Mouse (Mus musculus) kidney, embryonic 14.5 days (tissue): Measurements from ENCODE around the gene Lpgat1. TPM values are rescaled to one million over a fixed set of nuclear protein-coding genes. Genes with fewer than 3 reads are reported as not detected.
A peak's percentile ranks its signal among the peaks of the same experiment; 100 is the strongest.

Experiments
- ATAC-seq: fragments of 200-750 bp; cut with Nextera tagmentation; 2 replicates; pipeline ENCODE4 v1.8.0; 2017; ENCODE audit warnings: moderate number of reproducible peaks, mild to moderate bottlenecking, moderate TSS enrichment, moderate library complexity; ENCODE audit not compliant: low FRiP score, low TSS enrichment
- H3K27ac ChIP-seq: fragments of 300-500 bp; sonication (generic); 2 replicates; pipeline ENCODE4 v1.5.1; 2014; ENCODE audit warnings: low read depth, mild to moderate bottlenecking, low read length, moderate library complexity, mixed read lengths
- H3K27me3 ChIP-seq: fragments of 300-500 bp; sonication (generic); 2 replicates; pipeline ENCODE4 v1.6.1; 2014; ENCODE audit warnings: mild to moderate bottlenecking, low read length; ENCODE audit not compliant: control insufficient read depth, insufficient read depth
- H3K36me3 ChIP-seq: fragments of 300-500 bp; sonication (generic); 2 replicates; pipeline ENCODE4 v1.6.1; 2014; ENCODE audit warnings: low read length, mixed read lengths; ENCODE audit not compliant: control insufficient read depth, insufficient read depth
- H3K4me1 ChIP-seq: fragments of 300-500 bp; sonication (generic); 2 replicates; pipeline ENCODE4 v1.6.1; 2014; ENCODE audit warnings: low read length, mixed read lengths; ENCODE audit not compliant: control insufficient read depth, insufficient read depth
- H3K4me2 ChIP-seq: fragments of 300-500 bp; sonication (generic); replicated peaks from 2 replicates; pipeline ENCODE4 v1.6.1; 2014; ENCODE audit warnings: low read depth, mild to moderate bottlenecking, low read length
- H3K4me3 ChIP-seq: fragments of 300-500 bp; sonication (generic); 2 replicates; pipeline ENCODE4 v1.5.1; 2014; ENCODE audit warnings: mild to moderate bottlenecking, low read length
- H3K9ac ChIP-seq: fragments of 300-500 bp; sonication (generic); 2 replicates; pipeline ENCODE4 v1.6.1; 2014; ENCODE audit warnings: low read depth, mild to moderate bottlenecking, low read length, moderate library complexity
- H3K9me3 ChIP-seq: fragments of 300-500 bp; sonication (generic); 2 replicates; pipeline ENCODE4 v1.6.1; 2016; ENCODE audit warnings: low read length; ENCODE audit not compliant: control insufficient read depth
- WGBS: fragments of 180-500 bp; shearing (Covaris S2); extraction: QIAGEN DNeasy Blood & Tissue Kit; methylation state at CpG from one replicate; pipeline ENCODE4 v1.1.7; 2014; 5-methylcytosine and 5-hydroxymethylcytosine counted together
- polyA plus RNA-seq: library from polyadenylated mRNA; unstranded; fragments of >200 nt; fragmentation: Nextera tagmentation; extraction: Ambion mirVana; gene quantifications from 2 replicates; pipeline ENCODE4 v1.2.1, GENCODE M21; 2014

The Lpgat1 gene
- 23.8 and 30.4 TPM in 2 replicates for polyA plus RNA-seq

- no peaks in the 10 kb centered on the region for H3K9me3 ChIP-seq
- WGBS: under 1% methylated on average over 48 of the region's 113 CpGs
- peak within 1 kb of the TSS; percentile 89 for H3K27ac ChIP-seq
- peak; percentile 91 for ATAC-seq
- peak within 1 kb of the TSS; percentile 89 for H3K4me3 ChIP-seq
- no peaks in the 10 kb centered on the region; the same call in 1 of the 2 replicates for H3K36me3 ChIP-seq
- peak within 1 kb of the TSS; percentile 95 for H3K9ac ChIP-seq
- peak within 1 kb of the TSS; percentile 83 for H3K4me2 ChIP-seq
- no peaks in the 10 kb centered on the region for H3K27me3 ChIP-seq
- H3K4me1 ChIP-seq: peaks cover 5% of the 10 kb centered on the region; the same call in 1 of the 2 replicates
These were observed at the start of gene Lpgat1 for GRCm38 (mm10) chr1:191717601-191718498. Lpgat1 (plus strand) TSS chr1:191717834.

- Histone ChIP-seq H3K9ac (no peak overlapping the region), H3K36me3 (no peaks in the 10 kb centered on the region), H3K9me3 (no peaks in the 10 kb centered on the region), H3K4me1 (peaks cover 12% of the 10 kb centered on the region), H3K4me2 (0 out of 2 replicates have a peak overlapping the region, but pooled peaks have one; percentile 5), H3K4me3 (no peak overlapping the region), H3K27me3 (no peaks in the 10 kb centered on the region), H3K27ac (no peak overlapping the region)
- peak; percentile 57 for ATAC-seq
- WGBS: 54% methylated on average over 9 of the region's 9 CpGs
These were observed 49.6 kb upstream of the Lpgat1 start for GRCm38 (mm10) chr1:191668030-191668429.

GRCm38 (mm10) chr1:191674071-191674470 lies 43.6 kb upstream of the Lpgat1 start:
- Histone ChIP-seq H3K4me3 (no peak overlapping the region), H3K27ac (no peak overlapping the region), H3K4me2 (no peak overlapping the region), H3K4me1 (no peaks in the 10 kb centered on the region), H3K9me3 (no peaks in the 10 kb centered on the region), H3K27me3 (no peaks in the 10 kb centered on the region), H3K9ac (no peak overlapping the region), H3K36me3 (no peaks in the 10 kb centered on the region)
- no peak for ATAC-seq
- WGBS: 81% methylated on average over 5 of the region's 5 CpGs

- no peaks in the 10 kb centered on the region for H3K27me3 ChIP-seq
- 78% methylated on average over 2 of the region's 2 CpGs for WGBS
These were observed 36.0 kb upstream of the Lpgat1 start for GRCm38 (mm10) chr1:191681633-191682032.

GRCm38 (mm10) chr1:191687531-191687930 lies 30.1 kb upstream of the Lpgat1 start:
- Histone ChIP-seq H3K27ac (no peak overlapping the region), H3K4me3 (no peak overlapping the region), H3K9me3 (peaks cover 9% of the 10 kb centered on the region), H3K4me2 (no peak overlapping the region), H3K4me1 (no peaks in the 10 kb centered on the region), H3K9ac (no peak overlapping the region), H3K36me3 (no peaks in the 10 kb centered on the region), H3K27me3 (no peaks in the 10 kb centered on the region)
- no peak for ATAC-seq
- WGBS: 84% methylated on average over 7 of the region's 7 CpGs

More at GRCm38 (mm10) chr1:191681633-191682032, 36.0 kb upstream of the Lpgat1 start:
- no peak overlapping the region for H3K27ac ChIP-seq
- no peak overlapping the region for H3K4me2 ChIP-seq
- H3K4me3 ChIP-seq: no peak overlapping the region
- H3K4me1 ChIP-seq: no peaks in the 10 kb centered on the region
- ATAC-seq: no peak
- H3K9ac ChIP-seq: no peak overlapping the region
- H3K36me3 ChIP-seq: no peaks in the 10 kb centered on the region
- peaks cover 9% of the 10 kb centered on the region for H3K9me3 ChIP-seq

GRCm38 (mm10) chr1:191693231-191693630 lies 24.4 kb upstream of the Lpgat1 start:
- 49% methylated on average over 4 of the region's 4 CpGs for whole genome bisulfite sequencing
- no peak for ATAC-seq
- H3K4me3 ChIP-seq: no peak overlapping the region
- no peak overlapping the region for H3K27ac ChIP-seq
- no peaks in the 10 kb centered on the region for H3K27me3 ChIP-seq
- H3K4me1 ChIP-seq: 0 out of 2 replicates have a peak, but pooled peaks cover 3% of the 10 kb centered on the region
- H3K36me3 ChIP-seq: no peaks in the 10 kb centered on the region
- no peaks in the 10 kb centered on the region for H3K9me3 ChIP-seq
- no peak overlapping the region for H3K9ac ChIP-seq
- H3K4me2 ChIP-seq: no peak overlapping the region

GRCm38 (mm10) chr1:191698253-191698795 lies 19.3 kb upstream of the Lpgat1 start:
- Histone ChIP-seq H3K36me3 (no peaks in the 10 kb centered on the region), H3K4me3 (no peak overlapping the region), H3K9ac (no peak overlapping the region), H3K9me3 (no peaks in the 10 kb centered on the region), H3K4me1 (0 out of 2 replicates have a peak, but pooled peaks cover under 1% of the 10 kb centered on the region), H3K4me2 (no peak overlapping the region), H3K27me3 (no peaks in the 10 kb centered on the region), H3K27ac (no peak overlapping the region)
- WGBS: 9% methylated on average over 1 of the region's 1 CpGs
- ATAC-seq: no peak

- no peak overlapping the region for H3K4me3 ChIP-seq
- H3K27ac ChIP-seq: no peak overlapping the region
- H3K9ac ChIP-seq: no peak overlapping the region
- H3K27me3 ChIP-seq: no peaks in the 10 kb centered on the region
- H3K4me2 ChIP-seq: no peak overlapping the region
- no peaks in the 10 kb centered on the region for H3K4me1 ChIP-seq
- WGBS: 56% methylated on average over 4 of the region's 4 CpGs
- no peaks in the 10 kb centered on the region for H3K36me3 ChIP-seq
- H3K9me3 ChIP-seq: no peaks in the 10 kb centered on the region
- ATAC-seq: no peak
These were observed 13.1 kb upstream of the Lpgat1 start for GRCm38 (mm10) chr1:191704535-191704934.

GRCm38 (mm10) chr1:191706541-191707078 lies 11.0 kb upstream of the Lpgat1 start:
- Histone ChIP-seq H3K4me3 (no peak overlapping the region), H3K27ac (no peak overlapping the region), H3K4me2 (no peak overlapping the region), H3K27me3 (no peaks in the 10 kb centered on the region), H3K4me1 (no peaks in the 10 kb centered on the region), H3K36me3 (no peaks in the 10 kb centered on the region), H3K9ac (no peak overlapping the region), H3K9me3 (no peaks in the 10 kb centered on the region)
- no peak for ATAC-seq
- 72% methylated on average over 3 of the region's 3 CpGs for WGBS
